Mouse (Mus musculus): ENCODE results near the gene Slc25a14.

GRCm38 (mm10) chrX:48694864-48695371, 71.7 kb downstream of the Slc25a14 start, which contains the start of gene Rbmx2:
- TF ChIP-seq POLR2A (IDR thresholded peaks at IDR 0.05; ENCODE audit: low read depth, low read length) (no peak), CTCF (IDR thresholded peaks at IDR 0.05; ENCODE audit: borderline replicate concordance, insufficient read depth, low read length) (no peak)

Measured in embryonic fibroblast, embryonic 13.5 days (primary cell).